Mouse (Mus musculus) MEL-GATA-1-ER (cell line): ENCODE measurements around the gene Adam4.
"Not testable (repeated sequence)": the region's sequence is repeated elsewhere in the genome, so short reads cannot be mapped to it uniquely, and the experiment has no call there.

Experiments
- DNase-seq: peaks from one replicate; pipeline ENCODE4 v3.0.0-alpha.2; 2012; ENCODE audit warnings: low read depth; ENCODE audit errors: extremely low read depth

The Adam4 gene

DNA sequence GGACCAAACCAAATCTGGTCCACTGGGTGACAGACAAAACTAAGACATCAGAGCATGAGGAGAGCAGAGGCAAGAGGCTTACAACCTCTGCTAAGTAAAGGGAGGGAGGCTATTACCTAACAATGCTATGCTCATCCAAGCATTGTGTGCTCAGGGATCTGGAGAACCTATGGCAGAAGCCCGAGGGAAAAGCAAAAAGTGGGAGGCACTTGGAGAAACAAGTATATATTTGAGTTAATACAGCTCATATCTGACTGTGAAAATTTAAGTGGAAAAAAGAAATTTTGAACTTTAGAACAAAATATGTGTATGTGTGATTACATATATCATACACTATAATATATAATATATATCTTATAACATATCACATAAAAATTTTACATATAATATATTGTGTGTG lies at the start of gene Adam4:
Gene Adam4 (minus strand): TSS at position 101 of the 400 bp plus-strand sequence.
- no peak for DNase-seq

DNA sequence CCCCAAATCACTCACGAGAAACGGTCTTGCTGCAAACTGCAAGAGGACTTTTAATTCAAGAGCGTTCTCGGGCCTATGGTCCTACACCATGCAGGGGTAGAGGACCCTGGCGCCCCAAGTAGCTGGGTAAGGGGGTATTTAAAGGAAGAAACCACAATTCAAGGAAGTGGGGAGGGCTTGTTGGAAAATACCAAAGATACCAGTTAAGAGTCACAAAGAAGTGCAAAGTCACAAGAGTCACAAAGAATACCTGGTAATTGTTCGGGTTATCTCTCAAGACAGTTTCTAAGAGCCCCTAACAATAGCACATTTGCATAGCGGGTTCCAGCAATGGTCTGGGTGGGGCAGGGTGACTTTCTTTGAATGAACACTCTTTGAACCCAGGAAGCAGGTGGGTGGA lies 37.3 kb upstream of the Adam4 start:
- not testable (repeated sequence) for DNase-seq

DNA sequence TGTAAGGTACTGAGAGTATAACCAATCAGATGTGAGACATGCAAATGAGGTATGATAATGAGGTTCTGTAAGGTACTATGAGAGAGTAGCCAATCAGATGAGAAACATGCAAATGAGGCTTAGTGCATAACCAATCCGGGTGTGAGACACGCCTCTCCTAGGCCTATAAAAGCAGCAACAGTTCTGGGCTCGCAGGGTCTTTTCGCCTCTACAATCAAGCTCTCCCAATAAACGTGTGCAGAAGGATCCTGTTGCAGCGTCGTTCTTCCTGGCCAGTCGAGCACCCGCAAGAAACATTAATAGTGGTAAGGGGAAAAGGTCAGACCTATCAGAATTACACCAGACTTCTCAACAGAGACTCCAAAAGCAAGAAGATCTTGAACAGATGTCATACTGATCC lies 17.2 kb upstream of the Adam4 start:
- DNase-seq: peak; percentile 4

DNA sequence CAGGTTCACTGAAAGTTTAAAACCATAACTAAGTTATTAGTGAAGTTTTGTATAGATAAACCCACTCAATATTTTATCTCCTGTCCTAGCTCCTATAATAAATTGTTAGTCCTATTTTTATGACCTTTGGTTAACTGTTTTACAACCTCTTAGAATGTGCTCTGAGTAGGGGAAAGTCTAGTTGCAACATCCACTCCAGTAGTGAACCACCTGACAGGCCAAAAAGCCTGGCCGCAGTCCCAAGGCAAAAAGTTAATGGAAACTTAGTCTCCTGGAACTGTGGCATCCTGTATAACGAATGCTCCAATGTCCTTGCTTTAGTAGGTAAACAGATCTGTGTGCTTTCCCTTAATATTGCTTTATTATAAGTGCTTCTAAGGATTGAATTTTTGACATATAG lies 13.0 kb upstream of the Adam4 start:
- DNase-seq: not testable (repeated sequence)

DNA sequence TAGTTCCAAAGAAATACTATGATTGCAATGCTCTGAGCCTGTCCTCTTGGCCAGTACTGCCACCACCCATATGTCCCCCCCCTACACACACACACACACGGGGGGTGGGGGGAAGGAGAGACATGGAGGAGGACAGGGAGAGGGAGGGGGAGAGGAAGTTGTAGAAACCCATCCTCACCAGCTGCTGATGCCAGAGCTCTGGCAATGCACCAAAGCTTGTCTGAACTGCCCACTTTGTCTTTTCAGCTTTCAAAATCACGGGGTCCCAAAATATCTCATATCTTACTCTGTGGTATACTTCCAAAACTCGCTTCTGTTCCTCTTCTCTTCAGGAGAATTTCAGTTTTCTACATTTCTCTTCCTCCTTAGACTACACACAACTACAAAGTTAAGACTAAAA lies 8.5 kb downstream of the Adam4 start:
- DNase-seq: no peak

DNA sequence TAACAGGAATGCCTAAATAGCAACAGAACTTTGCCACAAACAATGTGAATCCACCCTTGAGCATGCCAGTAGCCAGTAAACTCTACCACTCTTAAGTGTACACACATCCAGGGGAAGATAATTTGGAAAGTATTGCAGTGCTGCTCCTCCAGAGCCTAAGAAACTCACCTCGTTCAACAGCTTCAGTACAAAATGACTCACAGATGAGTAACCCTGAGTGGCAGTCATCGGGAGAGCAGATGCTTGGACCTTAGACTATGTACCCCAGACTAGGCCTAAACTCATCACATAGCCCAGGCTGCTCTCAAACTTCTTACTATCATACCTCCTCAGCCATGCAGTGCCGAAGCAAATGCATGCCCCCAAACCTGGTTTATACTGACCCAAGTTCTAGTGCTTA lies 12.8 kb downstream of the Adam4 start:
- DNase-seq: no peak

DNA sequence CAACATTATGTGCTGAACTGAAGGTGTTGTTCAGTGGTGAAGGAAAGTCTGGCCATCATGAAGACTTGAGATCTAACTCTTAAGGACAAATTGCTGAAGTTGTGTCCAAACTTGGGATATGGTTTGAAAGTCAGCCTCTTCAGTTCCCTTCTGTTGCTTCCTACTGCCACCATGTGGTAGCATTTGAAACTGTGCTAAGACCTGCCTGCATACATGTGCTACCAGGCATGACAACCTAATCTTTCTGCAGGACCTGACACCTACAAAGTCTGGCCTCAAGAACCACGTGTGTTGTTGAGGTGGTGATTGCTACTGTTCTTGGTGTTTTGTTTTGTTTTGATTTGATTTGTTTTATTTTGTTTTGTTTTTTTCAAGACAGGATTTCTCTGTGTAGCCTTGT lies 19.6 kb downstream of the Adam4 start:
- peak; percentile 30 for DNase-seq

DNA sequence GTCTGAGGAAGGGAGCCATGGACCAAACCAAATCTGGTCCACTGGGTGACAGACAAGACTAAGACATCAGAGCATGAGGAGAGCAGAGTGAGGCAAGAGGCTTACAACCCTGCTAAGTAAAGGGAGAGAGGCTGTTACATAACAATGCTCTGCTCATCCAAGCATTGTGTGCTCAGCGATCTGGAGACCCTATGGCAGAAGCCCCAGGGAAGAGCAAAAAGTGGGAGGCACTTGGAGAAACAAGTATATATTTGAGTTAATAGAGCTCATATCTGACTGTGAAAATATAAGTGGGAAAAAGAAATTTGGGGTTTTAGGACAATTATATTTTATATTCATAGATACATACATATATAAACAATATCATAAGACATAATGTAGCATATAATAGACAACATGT lies 42.4 kb downstream of the Adam4 start, which contains the start of gene Gm4787:
Gene Gm4787 (minus strand): TSS at position 101 of the 400 bp plus-strand sequence.
- not testable (repeated sequence) for DNase-seq
